Mouse (Mus musculus): ENCODE measurements around the gene Dcdc2a. TPM values are rescaled to one million over a fixed set of nuclear protein-coding genes. Genes with fewer than 3 reads are reported as not detected.

Gene Dcdc2a
- polyA plus RNA-seq (2014; fragmentation: Illumina TruSeq; extraction: RNeasy Lipid Tissue Mini Kit (QIAGEN cat#74804); ENCODE audit: low read depth, low replicate concordance): 21.3 TPM

DNA sequence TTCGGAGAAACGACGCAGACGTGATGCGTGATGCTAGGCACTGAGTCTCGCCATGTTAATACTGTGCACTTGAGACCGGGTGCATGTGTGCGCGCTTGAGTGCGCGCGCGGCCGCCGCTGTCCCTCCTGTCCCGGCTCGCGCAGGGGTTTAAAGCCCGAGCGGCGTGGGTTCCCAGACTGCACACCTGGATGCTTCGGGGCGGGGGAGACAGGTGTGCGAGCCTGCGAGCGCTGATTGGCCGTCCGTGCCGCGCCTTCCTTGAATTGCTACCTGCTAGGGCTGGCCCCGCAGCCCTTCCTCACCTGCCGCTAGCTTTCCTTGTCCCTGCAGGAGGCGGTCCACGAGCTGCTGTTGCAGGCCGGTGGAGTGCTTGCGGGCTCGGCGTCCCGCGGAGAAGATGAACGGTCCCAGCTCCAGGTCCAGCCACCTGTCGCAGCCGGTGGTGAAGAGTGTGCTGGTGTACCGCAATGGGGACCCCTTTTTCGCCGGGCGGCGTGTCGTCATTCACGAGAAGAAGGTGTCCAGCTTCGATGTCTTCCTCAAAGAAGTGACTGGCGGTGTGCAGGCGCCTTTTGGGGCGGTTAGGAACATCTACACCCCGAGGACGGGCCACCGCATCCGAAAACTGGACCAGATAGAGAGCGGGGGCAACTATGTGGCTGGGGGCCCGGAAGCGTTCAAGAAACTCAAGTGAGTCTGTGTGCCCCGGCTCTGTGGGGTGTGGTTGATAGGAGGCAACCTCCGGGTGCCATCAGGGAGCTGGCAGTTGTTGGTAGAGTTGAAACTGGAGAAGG lies at the start of gene Dcdc2a:
Dcdc2a (plus strand) TSS at position 132 of the 795 bp plus-strand sequence.

DNA sequence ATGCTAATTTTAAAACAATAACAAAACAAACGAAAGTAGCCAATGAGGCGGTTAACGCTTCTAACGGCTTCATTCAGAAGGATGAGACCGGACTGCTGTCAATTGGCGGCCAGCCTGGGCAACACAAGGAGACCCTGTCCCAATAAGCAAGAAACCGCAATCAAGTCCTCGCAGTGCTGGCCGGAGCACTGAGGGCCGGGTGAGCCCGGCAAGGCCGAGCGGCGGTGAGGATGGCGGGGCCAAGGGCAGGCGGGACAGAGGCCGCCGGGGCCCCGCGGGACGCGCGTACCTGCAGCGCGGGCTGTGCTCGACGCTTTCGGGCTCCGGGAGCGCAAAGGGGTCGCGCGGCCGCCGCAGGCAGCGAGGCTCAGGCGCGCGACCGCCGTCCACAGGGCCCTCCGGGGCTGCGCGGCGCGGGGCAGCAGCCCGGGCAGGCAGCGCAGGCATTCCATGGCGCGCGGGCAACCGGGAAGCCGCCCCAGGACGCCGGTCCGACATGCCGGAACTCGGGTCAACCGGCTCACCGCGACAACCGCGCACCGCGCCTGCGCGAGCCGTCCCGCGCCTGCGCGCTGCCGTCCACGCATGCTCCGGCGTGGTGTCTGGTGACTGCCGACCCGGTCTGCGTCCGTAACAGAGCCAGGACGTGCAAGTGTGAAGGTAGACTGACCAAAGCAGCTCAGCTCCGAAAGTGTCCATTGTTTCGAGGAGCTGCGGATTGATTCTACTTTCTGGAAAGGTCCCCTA lies 35.8 kb upstream of the Dcdc2a start, which contains the start of gene Mrs2:
Mrs2 (minus strand) TSS at position 587 of the 747 bp plus-strand sequence.

Other genes with a start within 250 kb of the Dcdc2a start
- 347 TPM for gene Acot13, start 224.5 kb upstream of the Dcdc2a start, polyA plus RNA-seq (2014; fragmentation: Illumina TruSeq; extraction: RNeasy Lipid Tissue Mini Kit (QIAGEN cat#74804); ENCODE audit: low read depth, low replicate concordance)
- 128 TPM for gene Tdp2, start 224.3 kb upstream of the Dcdc2a start, polyA plus RNA-seq (2014; fragmentation: Illumina TruSeq; extraction: RNeasy Lipid Tissue Mini Kit (QIAGEN cat#74804); ENCODE audit: low read depth, low replicate concordance)
- gene D130043K22Rik, start 210.9 kb upstream of the Dcdc2a start, polyA plus RNA-seq (2014; fragmentation: Illumina TruSeq; extraction: RNeasy Lipid Tissue Mini Kit (QIAGEN cat#74804); ENCODE audit: low read depth, low replicate concordance): 2.7 TPM
- 39.0 TPM for gene Aldh5a1, start 118.3 kb upstream of the Dcdc2a start, polyA plus RNA-seq (2014; fragmentation: Illumina TruSeq; extraction: RNeasy Lipid Tissue Mini Kit (QIAGEN cat#74804); ENCODE audit: low read depth, low replicate concordance)
- 1.4 TPM for gene Gpld1, start 112.9 kb upstream of the Dcdc2a start, polyA plus RNA-seq (2014; fragmentation: Illumina TruSeq; extraction: RNeasy Lipid Tissue Mini Kit (QIAGEN cat#74804); ENCODE audit: low read depth, low replicate concordance)
- gene Mrs2, start 35.6 kb upstream of the Dcdc2a start, polyA plus RNA-seq (2014; fragmentation: Illumina TruSeq; extraction: RNeasy Lipid Tissue Mini Kit (QIAGEN cat#74804); ENCODE audit: low read depth, low replicate concordance): 36.1 TPM
- gene Nrsn1, start 214.5 kb downstream of the Dcdc2a start, polyA plus RNA-seq (2014; fragmentation: Illumina TruSeq; extraction: RNeasy Lipid Tissue Mini Kit (QIAGEN cat#74804); ENCODE audit: low read depth, low replicate concordance): not detected